Mouse (Mus musculus): ENCODE measurements at regions not wholly inside any gene's neighbourhood (a gene's known extent, or its start where the extent isn't known, plus 50 kb on each side); places are given as distances from the start of the nearest gene placed in this dataset.

- ATAC-seq (ENCODE audit: insufficient number of reproducible peaks, low FRiP score, low TSS enrichment), result no peak
Measured at GRCm38 (mm10) chr3:22995833-22996232, 919.4 kb downstream of the Tbl1xr1 start.

GRCm38 (mm10) chr3:23001071-23001470 lies 924.6 kb downstream of the Tbl1xr1 start:
- ATAC-seq (ENCODE audit: insufficient number of reproducible peaks, low FRiP score, low TSS enrichment), result peak; percentile 91

GRCm38 (mm10) chr3:23032064-23032463 lies 955.6 kb downstream of the Tbl1xr1 start:
- no peak for ATAC-seq (ENCODE audit: insufficient number of reproducible peaks, low FRiP score, low TSS enrichment)

- ATAC-seq (ENCODE audit: insufficient number of reproducible peaks, low FRiP score, low TSS enrichment), result 0 out of 2 replicates have a peak, but pooled peaks have one; percentile 36
Measured at GRCm38 (mm10) chr3:23063180-23063965, 986.9 kb downstream of the Tbl1xr1 start.

- no peak for ATAC-seq (ENCODE audit: insufficient number of reproducible peaks, low FRiP score, low TSS enrichment)
Measured at GRCm38 (mm10) chr3:23071486-23071885, 995.0 kb downstream of the Tbl1xr1 start.

Data from cerebellum, adult (tissue).